Mouse (Mus musculus) heart, postnatal 0 days (tissue): ENCODE measurements around the gene Slc41a1. TPM values are rescaled to one million over a fixed set of nuclear protein-coding genes. Genes with fewer than 3 reads are reported as not detected.

Experiments used
- ATAC-seq: fragments of 200-750 bp; cut with Nextera tagmentation; 2 replicates; pipeline ENCODE4 v1.8.0; 2017; ENCODE audit warnings: low read depth, moderate number of reproducible peaks, moderate library complexity; ENCODE audit not compliant: insufficient read depth
- DNase-seq: peaks from one replicate; pipeline ENCODE4 v3.0.0-alpha.2; 2016; ENCODE audit warnings: low spot score
- H3K27ac ChIP-seq: fragments of 300-500 bp; sonication (generic); 2 replicates; pipeline ENCODE4 v1.5.1; 2014; ENCODE audit warnings: low read depth, mild to moderate bottlenecking
- H3K27me3 ChIP-seq: fragments of 300-500 bp; sonication (generic); 2 replicates; pipeline ENCODE4 v1.6.1; 2014; ENCODE audit warnings: low read length, mixed read lengths; ENCODE audit not compliant: control insufficient read depth, insufficient read depth
- H3K36me3 ChIP-seq: fragments of 300-500 bp; sonication (generic); replicated peaks from 2 replicates; pipeline ENCODE4 v1.6.1; 2014; ENCODE audit warnings: low read length, mixed read lengths; ENCODE audit not compliant: control insufficient read depth, insufficient read depth
- H3K4me1 ChIP-seq: fragments of 300-500 bp; sonication (generic); 2 replicates; pipeline ENCODE4 v1.6.1; 2014; ENCODE audit warnings: antibody characterized with exemption; ENCODE audit not compliant: control insufficient read depth, insufficient read depth
- H3K4me2 ChIP-seq: fragments of 300-500 bp; sonication (generic); 2 replicates; pipeline ENCODE4 v1.6.1; 2014; ENCODE audit warnings: low read depth, mild to moderate bottlenecking, low read length, moderate library complexity
- H3K4me3 ChIP-seq: fragments of 300-500 bp; sonication (generic); 2 replicates; pipeline ENCODE4 v1.5.1; 2014; ENCODE audit warnings: low read depth, low read length
- H3K9ac ChIP-seq: fragments of 300-500 bp; sonication (generic); replicated peaks from 2 replicates; pipeline ENCODE4 v1.6.1; 2014; ENCODE audit warnings: low read depth, low read length, mixed read lengths
- H3K9me3 ChIP-seq: fragments of 300-500 bp; sonication (generic); replicated peaks from 2 replicates; pipeline ENCODE4 v1.6.1; 2016; ENCODE audit warnings: low read length; ENCODE audit not compliant: control insufficient read depth
- CTCF ChIP-seq: IDR thresholded peaks from 2 replicates; pipeline ENCODE4 v1.5.1; 2016; ENCODE audit warnings: antibody characterized with exemption, control low read depth, low read depth
- EP300 ChIP-seq: IDR thresholded peaks from 2 replicates; pipeline ENCODE4 v1.6.1; 2016; ENCODE audit warnings: antibody characterized with exemption, low read depth
- WGBS: fragments of 180-500 bp; shearing (Covaris S2); extraction: QIAGEN DNeasy Blood & Tissue Kit; methylation state at CpG from one replicate; pipeline ENCODE4 v1.1.7; 2014; 5-methylcytosine and 5-hydroxymethylcytosine counted together
- polyA plus RNA-seq: library from polyadenylated mRNA; unstranded; fragments of >200 nt; fragmentation: Nextera tagmentation; extraction: Ambion mirVana; gene quantifications from 2 replicates; pipeline ENCODE4 v1.2.1, GENCODE M21; 2015
- total RNA-seq: library from RNA; depleted of rRNA; stranded (reverse); fragments of >200 nt; gene quantifications from 2 replicates; pipeline ENCODE4 v1.2.3, GENCODE M21; 2014; ENCODE audit warnings: low replicate concordance

Gene Slc41a1
- total and polyA plus RNA-seq, 2 experiments from 2014 or later = 10.3 to 29.7 TPM

DNA sequence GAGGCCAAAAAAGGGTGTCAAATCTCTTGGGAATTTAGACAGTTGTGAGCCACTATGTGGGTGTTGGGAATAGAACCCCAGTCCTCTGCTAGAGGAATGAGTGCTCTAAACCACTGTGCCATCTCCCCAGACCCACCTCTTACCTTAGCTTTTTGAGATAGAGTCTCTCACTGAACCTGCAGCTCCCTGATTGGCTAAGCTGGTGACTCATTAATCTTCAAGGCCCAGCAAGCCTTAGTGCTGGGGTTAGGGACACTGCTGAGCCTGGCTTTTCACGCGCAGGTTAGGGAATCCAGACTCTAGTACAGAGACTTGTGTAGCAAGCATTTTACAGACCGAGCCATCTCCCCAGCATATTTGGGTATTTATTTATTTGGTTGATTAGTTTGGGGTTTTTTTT, 9.7 kb downstream of the Slc41a1 start:
- WGBS = 87% methylated on average over 3 of the region's 3 CpGs
- TF ChIP-seq EP300 (no peak), CTCF (no peak)
- DNase-seq = no peak
- Histone ChIP-seq H3K9ac (no peak overlapping the region), H3K4me2 (no peak overlapping the region), H3K4me1 (peaks cover 11% of the 10 kb centered on the region), H3K27me3 (no peaks in the 10 kb centered on the region), H3K9me3 (no peaks in the 10 kb centered on the region), H3K4me3 (no peak overlapping the region), H3K27ac (no peak overlapping the region), H3K36me3 (peaks cover 52% of the 10 kb centered on the region)
- no peak for ATAC-seq

DNA sequence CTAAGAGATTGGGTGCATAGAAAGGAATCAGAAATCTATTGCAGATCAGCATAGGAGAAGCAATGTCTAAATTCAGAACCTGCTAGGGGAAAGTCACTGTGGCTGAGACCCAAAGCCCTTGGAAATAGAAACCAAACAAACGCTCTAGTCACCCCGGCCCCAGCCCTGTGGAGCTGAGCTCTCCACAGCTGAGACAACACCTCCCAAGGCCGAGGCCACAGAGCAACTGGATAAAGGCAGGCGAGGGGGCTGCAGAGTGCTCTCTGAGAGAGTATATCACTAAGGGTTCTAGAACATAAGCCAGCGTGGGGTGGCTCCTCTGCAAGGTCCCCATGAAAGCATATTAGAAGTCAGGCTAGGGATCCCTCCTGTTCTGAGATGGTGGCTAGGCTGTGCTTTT, 11.2 kb downstream of the Slc41a1 start:
- Histone ChIP-seq H3K36me3 (peaks cover 55% of the 10 kb centered on the region), H3K9ac (no peak overlapping the region), H3K27ac (no peak overlapping the region), H3K27me3 (no peaks in the 10 kb centered on the region), H3K4me3 (no peak overlapping the region), H3K9me3 (no peaks in the 10 kb centered on the region), H3K4me2 (no peak overlapping the region), H3K4me1 (peaks cover 10% of the 10 kb centered on the region)
- no peak for DNase-seq
- TF ChIP-seq CTCF = no peak
- TF ChIP-seq EP300 = no peak
- WGBS = 73% methylated on average over 5 of the region's 5 CpGs
- ATAC-seq = no peak

DNA sequence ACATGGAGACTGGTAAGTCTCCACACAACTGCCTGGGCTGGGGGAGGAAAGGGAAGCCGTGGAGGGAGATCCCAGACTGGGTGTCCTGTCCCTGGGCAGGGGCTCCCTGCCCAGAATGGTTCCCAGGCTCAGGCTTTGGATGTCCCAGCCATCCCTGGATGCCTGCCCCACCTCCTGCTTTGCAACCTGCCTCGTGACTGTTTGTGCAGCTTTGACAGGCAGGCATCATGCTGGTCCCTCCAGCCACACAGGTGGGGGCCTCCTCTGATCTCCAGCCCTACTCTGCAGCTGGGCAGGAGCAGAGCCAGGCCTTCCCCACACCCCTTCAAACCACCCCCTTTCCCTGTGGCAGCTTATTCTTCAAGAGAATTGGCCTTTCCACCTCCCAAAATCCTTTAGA, 12.0 kb downstream of the Slc41a1 start:
- H3K9me3 ChIP-seq = no peaks in the 10 kb centered on the region
- WGBS = 57% methylated on average over 2 of the region's 2 CpGs
- no peak overlapping the region for H3K9ac ChIP-seq
- ATAC-seq = no peak
- peaks cover 61% of the 10 kb centered on the region for H3K36me3 ChIP-seq
- no peak for DNase-seq
- no peak for TF ChIP-seq CTCF
- TF ChIP-seq EP300 = no peak
- H3K4me2 ChIP-seq = no peak overlapping the region
- H3K4me1 ChIP-seq = peaks cover 10% of the 10 kb centered on the region
- no peak overlapping the region for H3K27ac ChIP-seq
- H3K4me3 ChIP-seq = no peak overlapping the region
- no peaks in the 10 kb centered on the region for H3K27me3 ChIP-seq

DNA sequence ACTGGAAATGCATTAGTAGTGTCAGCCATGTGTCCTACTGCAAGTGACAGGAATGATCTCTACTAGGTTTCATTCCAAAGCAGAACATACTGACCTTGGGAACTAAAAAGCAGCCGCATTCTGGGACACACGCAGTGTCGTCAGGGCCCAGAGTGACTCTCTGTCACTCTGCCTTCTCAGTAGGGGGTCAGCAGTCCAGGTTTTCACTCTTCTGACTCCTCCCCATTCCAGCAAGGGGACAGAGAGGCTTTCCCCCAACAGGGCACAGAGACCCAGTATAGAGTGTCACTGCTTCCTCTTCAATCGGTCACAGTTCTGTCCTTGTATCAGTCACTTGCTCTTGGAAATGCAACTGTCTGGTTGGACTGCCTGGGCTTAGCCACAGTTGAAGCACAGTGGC, 14.9 kb downstream of the Slc41a1 start:
- peak; percentile 27 for ATAC-seq
- Histone ChIP-seq H3K27ac (peak overlapping the region; percentile 62), H3K4me3 (no peak overlapping the region), H3K36me3 (peaks cover 80% of the 10 kb centered on the region), H3K9me3 (no peaks in the 10 kb centered on the region), H3K4me2 (no peak overlapping the region), H3K9ac (no peak overlapping the region), H3K27me3 (no peaks in the 10 kb centered on the region), H3K4me1 (peaks cover 10% of the 10 kb centered on the region)
- DNase-seq = no peak
- TF ChIP-seq CTCF (no peak), EP300 (no peak)
- 50% methylated on average over 4 of the region's 4 CpGs for WGBS

DNA sequence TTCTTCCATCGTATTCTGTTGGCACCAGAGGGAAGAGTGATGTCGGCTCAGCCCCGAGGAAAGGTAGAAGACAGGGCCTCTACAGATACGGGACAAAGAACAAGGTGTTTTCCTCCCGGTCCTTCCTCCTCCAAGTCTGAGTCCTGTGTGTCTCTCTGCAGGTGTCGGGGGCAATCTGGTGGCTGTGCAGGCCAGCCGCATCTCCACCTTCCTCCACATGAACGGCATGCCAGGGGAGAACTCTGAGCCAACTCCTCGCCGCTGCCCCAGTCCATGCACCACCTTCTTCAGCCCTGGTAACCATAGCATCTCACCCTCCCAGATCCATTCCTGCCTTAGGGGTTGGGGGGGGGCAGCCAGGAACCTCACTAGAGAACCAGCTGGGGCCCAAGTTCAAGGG, 16.5 kb downstream of the Slc41a1 start:
- ATAC-seq (no peak), DNase-seq (no peak)
- no peak overlapping the region for H3K4me2 ChIP-seq
- peaks cover 10% of the 10 kb centered on the region for H3K4me1 ChIP-seq
- peaks cover 80% of the 10 kb centered on the region for H3K36me3 ChIP-seq
- H3K27ac ChIP-seq = no peak overlapping the region
- no peak overlapping the region for H3K4me3 ChIP-seq
- H3K27me3 ChIP-seq = no peaks in the 10 kb centered on the region
- H3K9me3 ChIP-seq = no peaks in the 10 kb centered on the region
- WGBS = 89% methylated on average over 10 of the region's 10 CpGs
- TF ChIP-seq CTCF = no peak
- no peak for TF ChIP-seq EP300
- no peak overlapping the region for H3K9ac ChIP-seq

DNA sequence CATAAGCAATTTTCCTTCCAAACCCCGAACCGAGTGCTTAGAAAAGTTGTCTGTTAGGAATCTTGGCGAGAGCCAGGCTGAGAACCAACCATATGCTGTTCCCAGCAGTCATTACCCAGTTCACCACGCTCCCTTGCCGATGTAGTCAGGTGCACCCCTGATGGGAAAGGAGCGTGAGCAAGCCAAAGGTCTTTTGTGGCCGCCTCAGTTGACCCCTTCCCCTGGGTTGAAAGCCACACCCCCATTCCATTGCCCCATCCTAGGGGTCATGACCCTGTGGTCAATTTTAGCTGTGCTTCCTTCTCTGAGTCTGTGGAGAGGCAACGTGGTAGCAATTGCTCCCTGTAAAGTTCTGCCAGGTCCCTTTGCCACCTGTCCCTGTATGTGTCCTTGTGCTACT, 17.6 kb downstream of the Slc41a1 start:
- TF ChIP-seq EP300 (no peak), CTCF (no peak)
- H3K9ac ChIP-seq = no peak overlapping the region
- 84% methylated on average over 8 of the region's 8 CpGs for WGBS
- H3K36me3 ChIP-seq = peaks cover 71% of the 10 kb centered on the region
- ATAC-seq = no peak
- no peaks in the 10 kb centered on the region for H3K27me3 ChIP-seq
- no peak for DNase-seq
- H3K4me1 ChIP-seq = peaks cover 10% of the 10 kb centered on the region
- H3K9me3 ChIP-seq = no peaks in the 10 kb centered on the region
- no peak overlapping the region for H3K4me3 ChIP-seq
- no peak overlapping the region for H3K4me2 ChIP-seq
- H3K27ac ChIP-seq = no peak overlapping the region
